Mouse (Mus musculus): ENCODE data around the gene Plpp1.

- TF ChIP-seq CTCF (IDR thresholded peaks at IDR 0.05; ENCODE audit: extremely low read depth, insufficient read depth, insufficient read length, insufficient replicate concordance): no peak
- no peak for TF ChIP-seq POLR2A (IDR thresholded peaks at IDR 0.05; ENCODE audit: low read depth, low read length)
These were observed 24.7 kb upstream of the Plpp1 start for GRCm38 (mm10) chr13:112775856-112776255.

Measured in spleen, adult 2 months (tissue).